Mouse (Mus musculus) MEL (cell line): ENCODE measurements at regions not wholly inside any gene's neighbourhood (a gene's known extent, or its start where the extent isn't known, plus 50 kb on each side); places are given as distances from the start of the nearest gene placed in this dataset.

ENCODE experiments used
- DNase-seq: peaks from one replicate; pipeline ENCODE4 v3.0.0; 2011; ENCODE audit warnings: low read depth, low spot score
- H3K27ac ChIP-seq: 2 replicates; pipeline ENCODE4 v1.5.1; 2012; ENCODE audit warnings: low read depth, mild to moderate bottlenecking, control low read depth, low read length, moderate library complexity; ENCODE audit not compliant: control insufficient read depth
- H3K27me3 ChIP-seq, 2 experiments: fragments of 150-350 bp in 1 of 2; sonication (generic) in 1 of 2; 2 replicates each; pipeline ENCODE4 v1.6.1; 2012; ENCODE audit warnings: low read length in 2 of 2, mild to moderate bottlenecking in 2 of 2, improper control_type of control experiment in 1 of 2, moderate library complexity in 1 of 2; ENCODE audit not compliant: insufficient read depth in 2 of 2, control insufficient read depth in 1 of 2
- H3K36me3 ChIP-seq, 2 experiments: 2 replicates each; pipeline ENCODE4 v1.6.1; 2012 to 2014; ENCODE audit warnings: low read length in 2 of 2, improper control_type of control experiment in 1 of 2, inconsistent platforms in 1 of 2, mild to moderate bottlenecking in 1 of 2; ENCODE audit not compliant: insufficient read depth in 2 of 2, control insufficient read depth in 1 of 2
- H3K4me1 ChIP-seq, 2 experiments: fragments of 150-350 bp in 1 of 2; sonication (generic) in 1 of 2; 2 replicates each; pipeline ENCODE4 v1.6.1; 2012; ENCODE audit warnings: low read length in 2 of 2, improper control_type of control experiment in 1 of 2, mild to moderate bottlenecking in 1 of 2; ENCODE audit not compliant: insufficient read depth in 2 of 2, control insufficient read depth in 1 of 2
- H3K4me3 ChIP-seq, 2 experiments: fragments of 150-350 bp in 1 of 2; sonication (generic) in 1 of 2; 2 replicates each; pipeline ENCODE4 v1.5.1; 2012; ENCODE audit warnings: low read depth in 2 of 2, low read length in 2 of 2, mild to moderate bottlenecking in 2 of 2, moderate library complexity in 2 of 2, control low read depth in 1 of 2, improper control_type of control experiment in 1 of 2; ENCODE audit not compliant: control insufficient read depth in 1 of 2, insufficient read depth in 1 of 2
- H3K79me2 ChIP-seq: 2 replicates; pipeline ENCODE4 v1.6.1; 2012; ENCODE audit warnings: mild to moderate bottlenecking, low read length, moderate library complexity; ENCODE audit not compliant: control insufficient read depth, poor library complexity, insufficient read depth
- H3K9ac ChIP-seq: 2 replicates; pipeline ENCODE4 v1.6.1; 2012; ENCODE audit warnings: low read depth, mild to moderate bottlenecking, control low read depth, low read length, moderate library complexity; ENCODE audit not compliant: control insufficient read depth, poor library complexity, severe bottlenecking
- H3K9me3 ChIP-seq: fragments of 150-350 bp; sonication (generic); replicated peaks from 2 replicates; pipeline ENCODE4 v1.6.1; 2012; ENCODE audit warnings: mild to moderate bottlenecking, low read length, improper control_type of control experiment, moderate library complexity; ENCODE audit not compliant: insufficient read depth
- CHD1 ChIP-seq: IDR thresholded peaks from 2 replicates; pipeline ENCODE4 v1.6.1; 2012; ENCODE audit warnings: low read depth, mild to moderate bottlenecking, inconsistent platforms, low read length, improper control_type of control experiment
- CHD2 ChIP-seq: IDR thresholded peaks from 2 replicates; pipeline ENCODE4 v1.6.1; 2011; ENCODE audit warnings: low read length, improper control_type of control experiment
- JUND ChIP-seq: IDR thresholded peaks from 2 replicates; pipeline ENCODE4 v1.6.1; 2011; ENCODE audit warnings: low read depth, mild to moderate bottlenecking, improper control_type of control experiment, low read length
- KAT2A ChIP-seq: conservative IDR thresholded peaks from 2 replicates; pipeline ENCODE4 v1.6.1; 2012; ENCODE audit warnings: low read depth, low read length, improper control_type of control experiment, inconsistent platforms
- MAZ ChIP-seq: IDR thresholded peaks from 2 replicates; pipeline ENCODE4 v1.6.1; 2012; ENCODE audit warnings: low read depth, mild to moderate bottlenecking, inconsistent platforms, low read length, improper control_type of control experiment
- MEF2A ChIP-seq: IDR thresholded peaks from 2 replicates; pipeline ENCODE4 v1.6.1; 2014; ENCODE audit warnings: low read depth, mild to moderate bottlenecking, inconsistent platforms, low read length, improper control_type of control experiment; ENCODE audit not compliant: poor library complexity, insufficient replicate concordance, severe bottlenecking; ENCODE audit errors: extremely low read depth
- MXI1 ChIP-seq: IDR thresholded peaks from 2 replicates; pipeline ENCODE4 v1.6.1; 2011; ENCODE audit warnings: mild to moderate bottlenecking, low read depth, low read length, improper control_type of control experiment
- MYB ChIP-seq: IDR thresholded peaks from 2 replicates; pipeline ENCODE4 v1.6.1; 2011; ENCODE audit warnings: mild to moderate bottlenecking, low read depth, low read length, improper control_type of control experiment
- NELFE ChIP-seq: IDR thresholded peaks from 2 replicates; pipeline ENCODE4 v1.6.1; 2011; ENCODE audit warnings: low read depth, low read length, improper control_type of control experiment
- NRF1 ChIP-seq: IDR thresholded peaks from 2 replicates; pipeline ENCODE4 v1.6.1; 2014; ENCODE audit warnings: low read depth, mild to moderate bottlenecking, inconsistent platforms, low read length, improper control_type of control experiment, moderate library complexity; ENCODE audit not compliant: poor library complexity, insufficient read depth, severe bottlenecking
- POLR2AphosphoS2 ChIP-seq: IDR thresholded peaks from 2 replicates; pipeline ENCODE4 v1.6.1; 2011; ENCODE audit warnings: low read length, improper control_type of control experiment
- POLR2AphosphoS5 ChIP-seq: IDR thresholded peaks from 2 replicates; pipeline ENCODE4 v1.6.1; 2012; ENCODE audit warnings: low read depth, borderline replicate concordance, mild to moderate bottlenecking, inconsistent platforms, low read length, moderate library complexity, mixed read lengths
- RAD21 ChIP-seq: IDR thresholded peaks from 2 replicates; pipeline ENCODE4 v1.6.1; 2011; ENCODE audit warnings: mild to moderate bottlenecking, low read depth, low read length, improper control_type of control experiment
- RCOR1 ChIP-seq: IDR thresholded peaks from 2 replicates; pipeline ENCODE4 v1.6.1; 2012; ENCODE audit warnings: low read depth, mild to moderate bottlenecking, inconsistent platforms, low read length, improper control_type of control experiment
- SMC3 ChIP-seq: IDR thresholded peaks from 2 replicates; pipeline ENCODE4 v1.6.1; 2011; ENCODE audit warnings: low read depth, low read length, improper control_type of control experiment
- TBP ChIP-seq: IDR thresholded peaks from 2 replicates; pipeline ENCODE4 v1.8.0; 2011; ENCODE audit warnings: low read depth, low read length, improper control_type of control experiment
- TCF12 ChIP-seq: IDR thresholded peaks from 2 replicates; pipeline ENCODE4 v1.6.1; 2014; ENCODE audit warnings: low read depth, mild to moderate bottlenecking, inconsistent platforms, low read length, improper control_type of control experiment, moderate library complexity
- USF1 ChIP-seq: IDR thresholded peaks from 2 replicates; pipeline ENCODE4 v1.6.1; 2014; ENCODE audit warnings: low read depth, mild to moderate bottlenecking, inconsistent platforms, low read length, improper control_type of control experiment, moderate library complexity
- USF2 ChIP-seq, 2 experiments: IDR thresholded peaks; 2 replicates each; pipeline ENCODE4 v1.6.1; 2011 to 2012; ENCODE audit warnings: improper control_type of control experiment in 2 of 2, low read length in 2 of 2, borderline replicate concordance in 1 of 2, inconsistent platforms in 1 of 2, low read depth in 1 of 2, mild to moderate bottlenecking in 1 of 2; ENCODE audit not compliant: insufficient read depth in 1 of 2
- ZKSCAN1 ChIP-seq: IDR thresholded peaks from 2 replicates; pipeline ENCODE4 v1.6.1; 2012; ENCODE audit warnings: low read depth, mild to moderate bottlenecking, inconsistent platforms, low read length, improper control_type of control experiment, moderate library complexity
- ZMIZ1 ChIP-seq: IDR thresholded peaks from 2 replicates; pipeline ENCODE4 v1.6.1; 2012; ENCODE audit warnings: low read depth, mild to moderate bottlenecking, inconsistent platforms, low read length, improper control_type of control experiment, moderate library complexity
- ZNF384 ChIP-seq: IDR thresholded peaks from 2 replicates; pipeline ENCODE4 v1.6.1; 2012; ENCODE audit warnings: low read depth, mild to moderate bottlenecking, inconsistent platforms, low read length, improper control_type of control experiment

GRCm38 (mm10) chr16:42803609-42804008 lies 72.1 kb upstream of the Zbtb20 start:
- H3K27ac ChIP-seq: no peak overlapping the region
- H3K9me3 ChIP-seq: no peaks in the 10 kb centered on the region
- H3K79me2 ChIP-seq: no peaks in the 10 kb centered on the region
- H3K27me3 ChIP-seq: no peaks in the 10 kb centered on the region
- no peak for TF ChIP-seq KAT2A
- no peak for TF ChIP-seq CHD1
- no peak for TF ChIP-seq NRF1
- no peak for TF ChIP-seq TBP
- no peak for TF ChIP-seq ZMIZ1
- TF ChIP-seq MYB: no peak
- no peak for TF ChIP-seq RAD21
- TF ChIP-seq USF2 (IDR thresholded peaks at IDR 0.05; ENCODE audit: borderline replicate concordance in 1 of 2, insufficient read depth in 1 of 2, low read depth in 1 of 2, low read length in 2 of 2): no peak
- TF ChIP-seq RCOR1: no peak
- TF ChIP-seq USF1: no peak
- TF ChIP-seq ZKSCAN1: no peak
- TF ChIP-seq TCF12: no peak
- TF ChIP-seq POLR2AphosphoS2: no peak
- H3K9ac ChIP-seq: no peak overlapping the region
- no peak overlapping the region for H3K4me3 ChIP-seq
- DNase-seq: no peak
- H3K4me1 ChIP-seq: no peaks in the 10 kb centered on the region
- H3K36me3 ChIP-seq: no peaks in the 10 kb centered on the region

- Histone ChIP-seq H3K36me3 (no peaks in the 10 kb centered on the region), H3K4me1 (no peaks in the 10 kb centered on the region), H3K4me3 (no peak overlapping the region), H3K27me3 (no peaks in the 10 kb centered on the region), H3K79me2 (no peaks in the 10 kb centered on the region), H3K27ac (no peak overlapping the region), H3K9ac (no peak overlapping the region), H3K9me3 (no peaks in the 10 kb centered on the region)
- TF ChIP-seq MAZ (no peak), CHD2 (no peak), TCF12 (no peak)
- DNase-seq: no peak
Measured at GRCm38 (mm10) chr16:42792571-42792970, 83.1 kb upstream of the Zbtb20 start.

- H3K27ac ChIP-seq: no peak overlapping the region
- H3K4me3 ChIP-seq: no peak overlapping the region
- H3K4me1 ChIP-seq: no peaks in the 10 kb centered on the region
- no peak overlapping the region for H3K9ac ChIP-seq
- H3K79me2 ChIP-seq: no peaks in the 10 kb centered on the region
- TF ChIP-seq POLR2AphosphoS2 (no peak), POLR2AphosphoS5 (no peak), MEF2A (no peak), NELFE (no peak), JUND (no peak), MXI1 (no peak), CHD2 (no peak), SMC3 (no peak), ZNF384 (no peak)
- H3K27me3 ChIP-seq: no peaks in the 10 kb centered on the region
- H3K9me3 ChIP-seq: no peaks in the 10 kb centered on the region
- H3K36me3 ChIP-seq: no peaks in the 10 kb centered on the region
- DNase-seq: no peak
Measured at GRCm38 (mm10) chr16:42784712-42785111, 91.0 kb upstream of the Zbtb20 start.
